Mouse (Mus musculus): ENCODE measurements around the gene Cpsf7.

DNA sequence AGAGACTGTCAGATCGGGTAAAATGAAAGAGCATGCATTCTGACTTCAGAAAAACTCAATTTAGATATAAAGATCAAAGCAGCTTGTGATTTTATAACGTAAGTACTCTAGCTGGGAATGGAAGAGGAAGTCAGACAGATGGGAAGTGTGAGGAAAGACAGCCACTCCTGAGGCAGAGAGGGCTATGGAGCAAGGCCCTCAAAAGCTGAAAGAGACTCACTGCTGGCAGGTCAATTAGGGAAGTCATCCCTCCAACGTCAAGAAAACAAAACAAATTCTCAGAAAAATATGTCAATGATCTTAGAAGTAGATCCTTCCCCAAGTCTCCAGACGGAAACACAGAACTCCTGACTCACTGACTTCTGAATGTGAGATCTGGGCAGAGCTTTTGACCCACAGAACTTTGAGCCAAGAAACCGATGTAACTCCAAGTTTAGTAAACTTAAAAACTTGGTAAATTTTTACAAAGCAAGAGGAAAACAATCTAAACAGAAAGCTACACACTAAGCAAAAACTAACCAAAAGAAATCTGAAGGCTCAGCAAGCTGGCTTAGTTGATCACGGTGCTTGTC, 14.2 kb upstream of the Cpsf7 start:
- TF ChIP-seq EP300 (IDR thresholded peaks at IDR 0.05; ENCODE audit: low read depth) (no peak), CTCF (IDR thresholded peaks at IDR 0.05; ENCODE audit: low read depth) (no peak)
